Mouse (Mus musculus) midbrain, embryonic 13.5 days (tissue): ENCODE data around the gene Sema7a. TPM values are rescaled to one million over a fixed set of nuclear protein-coding genes. Genes with fewer than 3 reads are reported as not detected.
A peak's percentile ranks its signal among the peaks of the same experiment; 100 is the strongest.

Experiments
- ATAC-seq: fragments of 200-750 bp; cut with Nextera tagmentation; 2 replicates; pipeline ENCODE4 v1.8.0; 2017; ENCODE audit warnings: mild to moderate bottlenecking, moderate TSS enrichment, moderate library complexity
- H3K27ac ChIP-seq: fragments of 300-500 bp; sonication (generic); 2 replicates; pipeline ENCODE4 v1.5.1; 2015; ENCODE audit warnings: inconsistent platforms, mild to moderate bottlenecking, moderate library complexity
- H3K27me3 ChIP-seq: fragments of 300-500 bp; sonication (generic); 2 replicates; pipeline ENCODE4 v1.6.1; 2015; ENCODE audit warnings: mild to moderate bottlenecking, inconsistent platforms
- H3K36me3 ChIP-seq: fragments of 300-500 bp; sonication (generic); 2 replicates; pipeline ENCODE4 v1.6.1; 2015; ENCODE audit warnings: mild to moderate bottlenecking, inconsistent platforms
- H3K4me1 ChIP-seq: fragments of 300-500 bp; sonication (generic); replicated peaks from 2 replicates; pipeline ENCODE4 v1.6.1; 2015; ENCODE audit warnings: inconsistent platforms
- H3K4me2 ChIP-seq: fragments of 300-500 bp; sonication (generic); replicated peaks from 2 replicates; pipeline ENCODE4 v1.6.1; 2015; ENCODE audit warnings: moderate library complexity, mild to moderate bottlenecking, inconsistent platforms
- H3K4me3 ChIP-seq: fragments of 300-500 bp; sonication (generic); replicated peaks from 2 replicates; pipeline ENCODE4 v1.5.1; 2015; ENCODE audit warnings: mild to moderate bottlenecking, inconsistent platforms
- H3K9ac ChIP-seq: fragments of 300-500 bp; sonication (generic); replicated peaks from 2 replicates; pipeline ENCODE4 v1.6.1; 2015; ENCODE audit warnings: mild to moderate bottlenecking, inconsistent platforms
- H3K9me3 ChIP-seq: fragments of 300-500 bp; sonication (generic); 2 replicates; pipeline ENCODE4 v1.6.1; 2016; ENCODE audit warnings: mild to moderate bottlenecking, inconsistent platforms
- WGBS: fragments of 180-500 bp; shearing (Covaris S2); methylation state at CpG from one replicate; pipeline ENCODE4 v1.1.7; 2015; 5-methylcytosine and 5-hydroxymethylcytosine counted together
- polyA plus RNA-seq: library from polyadenylated mRNA; unstranded; fragments of >200 nt; fragmentation: Nextera tagmentation; extraction: Ambion mirVana; gene quantifications from 2 replicates; pipeline ENCODE4 v1.2.1, GENCODE M21; 2015

Gene Sema7a
- polyA plus RNA-seq, 1 experiment from 2014 or later: 2.7 TPM

- H3K36me3 ChIP-seq: peaks cover 88% of the 10 kb centered on the region
- H3K4me2 ChIP-seq: no peak overlapping the region
- H3K4me3 ChIP-seq: no peak overlapping the region
- H3K27ac ChIP-seq: no peak overlapping the region
- no peaks in the 10 kb centered on the region for H3K4me1 ChIP-seq
- H3K9ac ChIP-seq: no peak overlapping the region
- no peak for ATAC-seq
- no peaks in the 10 kb centered on the region for H3K27me3 ChIP-seq
- no peaks in the 10 kb centered on the region for H3K9me3 ChIP-seq
- WGBS: 98% methylated on average over 5 of the region's 5 CpGs
Measured at GRCm38 (mm10) chr9:57922381-57922780, 17.5 kb upstream of the Sema7a start.

- WGBS: 91% methylated on average over 3 of the region's 3 CpGs
- H3K4me2 ChIP-seq: no peak overlapping the region
Measured at GRCm38 (mm10) chr9:57923046-57923445, 16.9 kb upstream of the Sema7a start.

GRCm38 (mm10) chr9:57931166-57931767, 8.6 kb upstream of the Sema7a start:
- Histone ChIP-seq H3K27me3 (no peaks in the 10 kb centered on the region), H3K9ac (no peak overlapping the region), H3K4me1 (no peaks in the 10 kb centered on the region), H3K4me3 (no peak overlapping the region), H3K4me2 (no peak overlapping the region), H3K27ac (no peak overlapping the region), H3K36me3 (peaks cover 41% of the 10 kb centered on the region), H3K9me3 (no peaks in the 10 kb centered on the region)
- no peak for ATAC-seq
- WGBS: 85% methylated on average over 5 of the region's 5 CpGs

More at GRCm38 (mm10) chr9:57923046-57923445, 16.9 kb upstream of the Sema7a start:
- Histone ChIP-seq H3K9ac (no peak overlapping the region), H3K36me3 (peaks cover 88% of the 10 kb centered on the region), H3K27ac (no peak overlapping the region), H3K9me3 (no peaks in the 10 kb centered on the region), H3K4me1 (no peaks in the 10 kb centered on the region), H3K4me3 (no peak overlapping the region), H3K27me3 (no peaks in the 10 kb centered on the region)
- ATAC-seq: no peak

- Histone ChIP-seq H3K4me1 (no peaks in the 10 kb centered on the region), H3K9me3 (no peaks in the 10 kb centered on the region), H3K27ac (no peak overlapping the region), H3K36me3 (peaks cover 34% of the 10 kb centered on the region), H3K9ac (no peak overlapping the region), H3K4me3 (no peak overlapping the region), H3K4me2 (no peak overlapping the region), H3K27me3 (no peaks in the 10 kb centered on the region)
- whole genome bisulfite sequencing: 76% methylated on average over 3 of the region's 3 CpGs
- ATAC-seq: no peak
Measured at GRCm38 (mm10) chr9:57932253-57932652, 7.7 kb upstream of the Sema7a start.

GRCm38 (mm10) chr9:57932831-57933602, 6.9 kb upstream of the Sema7a start:
- WGBS: 85% methylated on average over 6 of the region's 6 CpGs
- Histone ChIP-seq H3K4me1 (no peaks in the 10 kb centered on the region), H3K27me3 (no peaks in the 10 kb centered on the region), H3K9ac (no peak overlapping the region), H3K36me3 (peaks cover 28% of the 10 kb centered on the region), H3K4me2 (no peak overlapping the region), H3K4me3 (no peak overlapping the region), H3K27ac (no peak overlapping the region), H3K9me3 (no peaks in the 10 kb centered on the region)
- ATAC-seq: no peak

- H3K9me3 ChIP-seq: no peaks in the 10 kb centered on the region
- 30% methylated on average over 6 of the region's 6 CpGs for WGBS
Measured at GRCm38 (mm10) chr9:57935683-57936437, 4.1 kb upstream of the Sema7a start.

GRCm38 (mm10) chr9:57937171-57937570, 2.7 kb upstream of the Sema7a start:
- Histone ChIP-seq H3K36me3 (no peaks in the 10 kb centered on the region), H3K9ac (no peak overlapping the region), H3K27ac (no peak overlapping the region), H3K4me3 (no peak overlapping the region), H3K9me3 (no peaks in the 10 kb centered on the region), H3K4me2 (no peak overlapping the region), H3K4me1 (peaks cover 25% of the 10 kb centered on the region), H3K27me3 (peaks cover 21% of the 10 kb centered on the region)
- ATAC-seq: no peak
- 86% methylated on average over 4 of the region's 4 CpGs for WGBS

More at GRCm38 (mm10) chr9:57935683-57936437, 4.1 kb upstream of the Sema7a start:
- Histone ChIP-seq H3K9ac (no peak overlapping the region), H3K36me3 (no peaks in the 10 kb centered on the region), H3K4me1 (peaks cover 12% of the 10 kb centered on the region), H3K4me2 (no peak overlapping the region), H3K27ac (no peak overlapping the region), H3K27me3 (peaks cover 10% of the 10 kb centered on the region; the same call in 1 of the 2 replicates), H3K4me3 (no peak overlapping the region)
- no peak for ATAC-seq

GRCm38 (mm10) chr9:57937651-57938050, 2.3 kb upstream of the Sema7a start:
- no peak overlapping the region for H3K4me2 ChIP-seq
- peaks cover 25% of the 10 kb centered on the region for H3K27me3 ChIP-seq
- H3K4me1 ChIP-seq: peaks cover 29% of the 10 kb centered on the region
- no peak for ATAC-seq
- H3K9me3 ChIP-seq: no peaks in the 10 kb centered on the region
- no peaks in the 10 kb centered on the region for H3K36me3 ChIP-seq
- H3K4me3 ChIP-seq: no peak overlapping the region
- 61% methylated on average over 6 of the region's 6 CpGs for WGBS
- no peak overlapping the region for H3K9ac ChIP-seq
- H3K27ac ChIP-seq: no peak overlapping the region

- H3K36me3 ChIP-seq: no peaks in the 10 kb centered on the region
- no peak overlapping the region; the same call in 1 of the 2 replicates for H3K4me2 ChIP-seq
- WGBS: 60% methylated on average over 5 of the region's 5 CpGs
- H3K9me3 ChIP-seq: no peaks in the 10 kb centered on the region
- no peak overlapping the region for H3K4me3 ChIP-seq
- H3K27me3 ChIP-seq: peaks cover 33% of the 10 kb centered on the region
- no peak overlapping the region for H3K27ac ChIP-seq
- ATAC-seq: no peak
- H3K4me1 ChIP-seq: peaks cover 35% of the 10 kb centered on the region
- H3K9ac ChIP-seq: no peak overlapping the region
Measured at GRCm38 (mm10) chr9:57938225-57939055, 1.5 kb upstream of the Sema7a start.

- no peaks in the 10 kb centered on the region for H3K36me3 ChIP-seq
Measured at GRCm38 (mm10) chr9:57940349-57940794, 460 bp downstream of the Sema7a start.

GRCm38 (mm10) chr9:57940861-57941638, 1.1 kb downstream of the Sema7a start:
- Histone ChIP-seq H3K4me2 (peak overlapping the region; percentile 92), H3K4me1 (peaks cover 55% of the 10 kb centered on the region), H3K36me3 (no peaks in the 10 kb centered on the region), H3K9ac (peak overlapping the region; percentile 85), H3K4me3 (peak overlapping the region; percentile 87), H3K9me3 (no peaks in the 10 kb centered on the region), H3K27ac (peak overlapping the region; percentile 92), H3K27me3 (peaks cover 47% of the 10 kb centered on the region)
- 6% methylated on average over 28 of the region's 28 CpGs for WGBS
- ATAC-seq: peak; percentile 24

More at GRCm38 (mm10) chr9:57940349-57940794, 460 bp downstream of the Sema7a start:
- H3K27me3 ChIP-seq: peaks cover 47% of the 10 kb centered on the region
- ATAC-seq: peak; percentile 80
- peak overlapping the region; percentile 85 for H3K9ac ChIP-seq
- peak overlapping the region; percentile 92 for H3K4me2 ChIP-seq
- H3K27ac ChIP-seq: peak overlapping the region; percentile 92
- peaks cover 48% of the 10 kb centered on the region for H3K4me1 ChIP-seq
- H3K9me3 ChIP-seq: no peaks in the 10 kb centered on the region
- peak overlapping the region; percentile 87 for H3K4me3 ChIP-seq
- WGBS: 0% methylated on average over 40 of the region's 44 CpGs
